ENCODE assay signal across 18 mouse cellular contexts in the genomic region with DNA sequence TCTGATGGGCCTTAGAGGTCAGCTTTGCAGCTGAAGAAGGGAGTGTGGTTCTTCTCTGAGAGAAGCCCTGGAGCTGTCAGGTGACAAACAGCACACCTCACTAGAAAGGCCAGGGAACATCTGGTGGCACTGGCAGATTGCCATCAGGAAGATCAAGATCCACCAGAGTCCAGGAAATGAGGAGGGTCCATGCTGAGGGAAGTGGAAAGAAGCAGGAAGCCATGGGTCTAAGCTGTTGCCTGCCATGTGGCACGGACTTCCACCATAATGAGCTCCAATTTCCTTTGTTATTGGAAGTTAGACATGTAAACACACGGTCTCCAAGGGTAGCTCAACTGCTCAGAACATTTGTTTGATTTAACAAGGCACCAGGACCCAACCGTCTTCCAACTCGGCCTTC.
"Had no signal": no experiment of that assay in that cellular context is flagged by ENCODE, and none has a peak within 500 bp of the region (broad histone marks: within the 10 kb centered on the region; RNA-seq: fewer than 3 reads in every experiment).

No protein-coding gene starts in this region.

- DNase-seq: kidney, adult 9 months; liver; liver, embryonic 13.5 days; liver, postnatal 0 days; retina, postnatal 1 day; right cerebral cortex, postnatal 4 days; spleen, adult 18-20 months; thymus, adult 18-20 months; thymus, postnatal 25 days had no signal

- H3K9ac ChIP-seq: limb, embryonic 12.5 days; liver, embryonic 13.5 days; liver, postnatal 0 days; midbrain, embryonic 15.5 days; neural tube, embryonic 12.5 days had no signal

- H3K27me3 ChIP-seq: limb, embryonic 12.5 days; liver, embryonic 13.5 days; megakaryocyte, embryonic 14.5 days; midbrain, embryonic 15.5 days; neural tube, embryonic 12.5 days had no signal

- H3K9me3 ChIP-seq: liver, embryonic 13.5 days; midbrain, embryonic 15.5 days; neural tube, embryonic 12.5 days had no signal

- H3K4me1 ChIP-seq: limb, embryonic 12.5 days; liver, embryonic 13.5 days; megakaryocyte, embryonic 14.5 days; midbrain, embryonic 15.5 days; neural tube, embryonic 12.5 days had no signal

- H3K4me3 ChIP-seq: layer of hippocampus, adult 2 months; limb, embryonic 12.5 days; liver, embryonic 13.5 days; megakaryocyte, embryonic 14.5 days; midbrain, embryonic 15.5 days; neural tube, embryonic 12.5 days had no signal

- H3K27ac ChIP-seq: kidney, postnatal 0 days; layer of hippocampus, adult 2 months; limb, embryonic 12.5 days; liver, embryonic 13.5 days; midbrain, embryonic 15.5 days; neural tube, embryonic 12.5 days had no signal

- H3K36me3 ChIP-seq: limb, embryonic 12.5 days; liver, embryonic 13.5 days; midbrain, embryonic 15.5 days; neural tube, embryonic 12.5 days had no signal

- H3K4me2 ChIP-seq: limb, embryonic 12.5 days; liver, embryonic 13.5 days; midbrain, embryonic 11.5 days; midbrain, embryonic 15.5 days; neural tube, embryonic 12.5 days had no signal

- ATAC-seq: inflammation-experienced regulatory T-cells, adult 6 months; intestine, postnatal 0 days; liver, postnatal 0 days; midbrain, embryonic 15.5 days had no signal
